ENCODE assay signal across 10 mouse cellular contexts in the genomic region with DNA sequence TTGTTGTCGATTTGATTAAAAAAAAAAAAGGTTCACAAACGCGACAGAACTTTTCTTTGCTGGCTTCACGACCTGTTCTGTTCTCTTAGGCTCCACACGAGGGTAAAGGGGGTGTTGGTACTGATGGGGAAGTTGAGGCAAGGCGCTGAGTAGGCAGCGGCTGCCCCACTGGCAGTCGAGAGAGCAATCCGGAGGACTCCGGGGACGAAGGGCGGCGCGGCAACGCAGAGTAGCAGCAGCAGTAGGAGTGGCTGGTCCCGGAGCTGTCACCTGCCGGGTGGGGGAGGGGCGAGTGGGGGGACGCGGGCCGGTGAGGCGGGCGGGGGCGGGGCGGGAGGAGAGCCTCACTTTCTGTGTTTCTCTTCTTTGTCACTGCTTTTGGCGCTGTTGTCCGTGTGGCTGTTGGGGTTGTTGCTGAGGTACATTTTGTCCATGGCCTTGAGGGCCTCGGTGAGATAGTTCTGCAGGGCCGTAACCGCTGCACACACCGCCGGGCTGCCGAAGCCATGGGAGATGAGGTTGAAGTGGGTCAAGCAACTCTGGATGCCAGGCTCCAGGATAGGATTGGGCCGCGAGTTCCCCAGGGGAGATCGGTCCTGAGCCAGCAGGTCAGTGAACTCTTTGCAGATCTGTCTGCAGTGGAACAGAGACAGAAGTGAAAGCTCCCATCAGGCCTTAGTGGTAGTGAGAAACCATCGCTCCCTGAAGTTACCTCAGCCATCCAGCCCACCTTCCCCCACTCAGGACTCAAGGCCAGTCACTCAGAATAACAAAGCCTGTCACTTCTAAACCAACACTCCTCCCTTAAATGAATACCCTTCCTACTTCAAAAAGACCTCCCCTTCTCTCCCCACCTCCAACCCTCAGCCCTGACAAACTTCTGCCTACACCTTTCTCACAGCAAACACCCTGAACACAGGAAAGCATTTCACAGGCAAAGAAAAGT. TPM values are rescaled to one million over a fixed set of nuclear protein-coding genes. Genes with fewer than 3 reads are reported as not detected.
DNase-seq lines count a peak whose midpoint lies in the region; ATAC-seq and TF ChIP-seq lines count a peak whose summit lies in the region.
"Had no signal": no experiment of that assay in that cellular context is flagged by ENCODE, and none has a peak within 500 bp of the region (broad histone marks: within the 10 kb centered on the region; RNA-seq: fewer than 3 reads in every experiment).

No protein-coding gene starts in this region.

- WGBS in kidney, embryonic 15.5 days = 5% methylated on average over 33 of the region's 37 CpGs
- WGBS in embryonic facial prominence, embryonic 15.5 days = 19% methylated on average over 33 of the region's 37 CpGs
- 6% methylated on average over 37 of the region's 37 CpGs for WGBS in liver, embryonic 16.5 days (ENCODE audit: insufficient replicate concordance)

- H3K9me3 ChIP-seq in kidney, embryonic 15.5 days (replicated peaks) = no peaks in the 10 kb centered on the region
- no peaks in the 10 kb centered on the region for H3K9me3 ChIP-seq in G1E (replicated peaks)
- no peaks in the 10 kb centered on the region for H3K9me3 ChIP-seq in embryonic facial prominence, embryonic 15.5 days (replicated peaks)
- no peaks in the 10 kb centered on the region for H3K9me3 ChIP-seq in liver, embryonic 16.5 days (replicated peaks; ENCODE audit: control insufficient read depth, low read length)

- H3K4me1 ChIP-seq in kidney, embryonic 15.5 days = peaks cover 16% of the 10 kb centered on the region
- peaks cover 12% of the 10 kb centered on the region for H3K4me1 ChIP-seq in G1E (ENCODE audit: insufficient read depth, low read depth, low read length)
- peaks cover 20% of the 10 kb centered on the region for H3K4me1 ChIP-seq in embryonic facial prominence, embryonic 15.5 days
- H3K4me1 ChIP-seq in liver, embryonic 16.5 days (ENCODE audit: control insufficient read depth, low read depth, low read length) = no peaks in the 10 kb centered on the region

- H3K4me2 ChIP-seq in kidney, embryonic 15.5 days = peak overlapping the region; percentile 38
- 0 out of 2 replicates have a peak overlapping the region, but pooled peaks have one; percentile 12 for H3K4me2 ChIP-seq in embryonic facial prominence, embryonic 15.5 days (replicated peaks)
- H3K4me2 ChIP-seq in liver, embryonic 16.5 days (ENCODE audit: low read depth, low read length) = peak overlapping the region; percentile 17; the same call in 1 of the 2 replicates

- H3K36me3 ChIP-seq in kidney, embryonic 15.5 days = no peaks in the 10 kb centered on the region
- no peaks in the 10 kb centered on the region for H3K36me3 ChIP-seq in G1E (replicated peaks)
- H3K36me3 ChIP-seq in embryonic facial prominence, embryonic 15.5 days = 0 out of 2 replicates have a peak, but pooled peaks cover 3% of the 10 kb centered on the region
- no peaks in the 10 kb centered on the region for H3K36me3 ChIP-seq in liver, embryonic 16.5 days (ENCODE audit: control insufficient read depth, insufficient read depth)

- TF ChIP-seq CTCF in G1E (IDR thresholded peaks at IDR 0.05; ENCODE audit: low read depth, low read length) = no peak

- no peak for ATAC-seq in kidney, embryonic 15.5 days (replicated peaks; ENCODE audit: low FRiP score)
- ATAC-seq in G1E (ENCODE audit: extremely low read depth, insufficient number of reproducible peaks, low FRiP score, poor library complexity, severe bottlenecking) = peak; percentile 76
- ATAC-seq in embryonic facial prominence, embryonic 15.5 days (ENCODE audit: insufficient number of reproducible peaks, low FRiP score, low TSS enrichment, low read depth) = no peak
- ATAC-seq in liver, embryonic 16.5 days (ENCODE audit: low read depth) = no peak
- ATAC-seq: forebrain, embryonic 14.5 days had no signal

- peaks cover 97% of the 10 kb centered on the region for H3K27me3 ChIP-seq in kidney, embryonic 15.5 days
- H3K27me3 ChIP-seq in G1E (ENCODE audit: insufficient read depth, low read length) = peaks cover 2% of the 10 kb centered on the region
- peaks cover 25% of the 10 kb centered on the region for H3K27me3 ChIP-seq in embryonic facial prominence, embryonic 15.5 days
- H3K27me3 ChIP-seq in liver, embryonic 16.5 days (ENCODE audit: control insufficient read depth, insufficient read depth, low read depth, low read length) = peaks cover 81% of the 10 kb centered on the region

- no peak overlapping the region for H3K27ac ChIP-seq in kidney, embryonic 15.5 days
- H3K27ac ChIP-seq in embryonic facial prominence, embryonic 15.5 days (replicated peaks) = 0 out of 2 replicates have a peak overlapping the region, but pooled peaks have one; percentile 22
- H3K27ac ChIP-seq in liver, embryonic 16.5 days (ENCODE audit: low read length) = no peak overlapping the region

- H3K9ac ChIP-seq in kidney, embryonic 15.5 days = no peak overlapping the region
- no peak overlapping the region for H3K9ac ChIP-seq in embryonic facial prominence, embryonic 15.5 days
- H3K9ac ChIP-seq in liver, embryonic 16.5 days (ENCODE audit: low read depth, low read length) = no peak overlapping the region

- DNase-seq in kidney, postnatal 10 days = no peak
- DNase-seq in G1E (ENCODE audit: low spot score) = peak; percentile 53
- DNase-seq in spleen, adult 12 weeks (ENCODE audit: low spot score) = no peak
- DNase-seq in embryo, embryonic 9.5 days (ENCODE audit: extremely low spot score) = no peak
- DNase-seq: spleen, adult 18-20 months had no signal

- H3K4me3 ChIP-seq in kidney, embryonic 15.5 days (replicated peaks) = no peak overlapping the region
- peak overlapping the region; percentile 68 for H3K4me3 ChIP-seq in G1E (ENCODE audit: low read depth, low read length)
- no peak overlapping the region for H3K4me3 ChIP-seq in embryonic facial prominence, embryonic 15.5 days (replicated peaks)
- H3K4me3 ChIP-seq in liver, embryonic 16.5 days (ENCODE audit: low read depth, low read length) = no peak overlapping the region

RNA-seq across cellular contexts. Expression of gene Tfap2a, which starts 21.1 kb away (rescaled TPM):
- 2.8 and 4.1 TPM in 2 replicates for polyA plus RNA-seq in kidney, embryonic 15.5 days (2015; fragmentation: Nextera tagmentation; extraction: Ambion mirVana)
- total RNA-seq in G1E (2014; fragmentation: Nextera tagmentation) = 6.8 and 11.0 TPM in 2 replicates
- total RNA-seq in G1E (2017) = 0.46 and 0.87 TPM in 2 replicates
- polyA plus RNA-seq in G1E (2012) = 12.3 and 16.1 TPM in 2 replicates
- 13.4 and 15.4 TPM in 2 replicates for polyA plus RNA-seq in embryonic facial prominence, embryonic 15.5 days (2015; fragmentation: Nextera tagmentation; extraction: Ambion mirVana)
- not detected in 2 replicates for polyA plus RNA-seq in liver, embryonic 16.5 days (2015; fragmentation: Nextera tagmentation; extraction: Ambion mirVana)
- total RNA-seq: megakaryocyte-erythroid progenitor cell, adult 5-6 weeks had no signal
